Mouse (Mus musculus): ENCODE measurements at regions not wholly inside any gene's neighbourhood (a gene's known extent, or its start where the extent isn't known, plus 50 kb on each side); places are given as distances from the start of the nearest gene placed in this dataset.
A peak's percentile ranks its signal among the peaks of the same experiment; 100 is the strongest.
"Not testable (repeated sequence)": the region's sequence is repeated elsewhere in the genome, so short reads cannot be mapped to it uniquely, and the experiment has no call there.

DNA sequence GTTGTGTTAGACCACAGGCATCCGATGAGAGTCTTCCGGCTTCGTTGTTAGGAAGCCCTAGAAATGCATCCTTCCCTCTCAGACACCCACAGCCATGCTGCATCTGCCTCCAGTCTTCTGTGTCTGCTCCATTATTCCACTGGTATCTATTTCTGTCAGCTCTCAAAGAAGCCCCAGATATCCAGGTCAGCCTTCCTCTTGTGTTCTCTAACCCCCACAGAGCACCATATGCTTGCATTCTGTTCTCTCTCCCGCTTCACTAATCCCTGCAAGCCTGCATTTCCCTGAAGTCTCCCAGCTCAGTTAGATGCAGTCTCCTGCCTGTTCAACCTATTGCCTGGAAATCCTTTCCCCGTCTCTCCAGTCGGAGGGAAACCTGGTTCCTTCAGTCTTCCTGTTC, 53.6 kb upstream of the Wdfy3 start:
- no peak for DNase-seq (ENCODE audit: low spot score in 2 of 2)

DNA sequence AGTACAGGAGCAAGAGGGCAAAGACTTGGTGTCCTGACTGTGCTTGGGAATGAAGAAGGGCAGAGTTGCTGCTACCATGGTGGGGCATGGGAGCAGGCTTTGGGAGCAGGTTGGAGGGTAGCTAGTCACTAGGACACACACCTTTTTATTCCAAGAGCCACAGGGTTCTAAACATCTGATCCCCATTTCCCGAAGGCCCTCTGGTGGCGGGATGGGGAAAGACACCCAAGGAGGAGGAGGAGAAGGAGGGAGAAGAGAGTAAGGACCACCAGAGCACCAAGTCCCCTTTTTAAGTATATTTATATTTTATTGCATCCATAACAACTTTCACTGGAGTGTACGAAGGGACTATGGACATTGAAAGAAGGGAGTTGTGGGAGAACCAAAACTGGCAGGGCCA, 57.0 kb upstream of the Wdfy3 start:
- DNase-seq (ENCODE audit: low spot score in 2 of 2), result peak in 1 of 2 experiments; percentile 33

DNA sequence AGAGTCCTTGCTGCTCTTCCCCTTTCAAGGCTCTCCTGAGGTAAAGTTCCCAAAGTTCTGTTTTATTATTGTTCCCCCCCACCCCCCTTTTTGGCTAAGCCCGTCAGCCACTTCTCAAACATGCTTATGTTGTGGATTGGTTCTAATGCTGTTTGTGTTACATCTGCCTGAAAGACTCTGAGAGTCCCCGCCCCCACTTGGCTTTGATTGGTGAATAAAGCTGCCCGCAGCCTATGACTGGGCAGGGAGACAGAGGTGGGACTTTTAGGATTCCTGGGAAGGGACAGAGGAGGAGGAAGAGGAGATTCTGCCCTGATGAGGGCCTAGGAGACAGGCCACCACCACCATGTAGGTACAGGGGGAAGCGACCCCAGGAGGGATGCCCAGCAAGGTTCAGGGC, 78.3 kb upstream of the Wdfy3 start:
- DNase-seq (ENCODE audit: low spot score in 2 of 2), result no peak

DNA sequence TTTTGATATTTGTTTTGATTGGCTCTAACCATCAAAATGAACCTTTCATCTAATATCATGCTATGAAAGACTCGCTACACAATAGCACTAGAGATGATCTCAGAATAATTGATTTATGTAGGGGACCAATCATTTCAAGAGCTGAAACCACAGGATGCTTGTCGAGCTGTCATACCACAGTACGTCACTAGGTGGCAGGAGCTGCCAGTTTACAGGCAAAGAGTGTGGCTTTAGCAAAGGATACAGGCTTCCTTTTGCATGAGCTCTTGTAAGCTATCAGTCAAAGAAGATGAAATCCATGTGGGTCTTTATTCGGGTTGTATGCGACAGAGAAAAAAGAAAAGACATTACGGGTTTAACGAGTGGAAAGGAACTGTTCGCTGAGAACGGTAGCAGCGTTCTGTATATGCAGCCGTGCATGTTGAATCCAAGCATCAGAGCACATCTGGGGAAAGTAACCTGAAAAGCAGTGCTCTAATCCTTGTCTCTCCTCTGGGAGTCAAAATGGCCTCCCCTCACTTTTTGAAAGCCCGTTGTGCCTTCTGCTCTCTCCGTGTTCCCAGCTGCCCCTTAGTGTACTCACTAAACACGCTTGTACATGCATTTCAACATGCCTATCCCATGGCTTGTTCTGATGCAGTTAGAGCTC, 79.9 kb upstream of the Wdfy3 start:
- DNase-seq (ENCODE audit: low spot score in 2 of 2), result peak; percentile 77 to 91

DNA sequence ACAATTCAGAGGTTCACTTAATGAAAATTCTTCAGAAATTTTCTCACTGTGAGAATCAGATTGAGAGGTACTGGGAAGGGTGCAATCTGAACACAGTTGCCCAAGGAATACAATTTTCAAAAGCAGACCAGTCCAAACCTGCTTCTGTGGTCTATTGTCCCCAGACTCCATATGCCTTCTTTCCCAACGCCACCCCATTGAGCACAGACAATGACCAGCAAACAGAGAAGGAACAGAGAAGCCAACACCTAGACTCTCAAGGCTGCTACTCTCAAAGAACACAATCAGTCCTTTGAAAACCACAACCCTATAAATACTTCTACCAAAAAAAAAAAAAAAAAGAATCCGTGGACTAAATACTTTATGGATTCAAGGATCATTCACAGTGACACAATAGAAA, 89.9 kb upstream of the Wdfy3 start:
- no peak for DNase-seq (ENCODE audit: low spot score in 2 of 2)

DNA sequence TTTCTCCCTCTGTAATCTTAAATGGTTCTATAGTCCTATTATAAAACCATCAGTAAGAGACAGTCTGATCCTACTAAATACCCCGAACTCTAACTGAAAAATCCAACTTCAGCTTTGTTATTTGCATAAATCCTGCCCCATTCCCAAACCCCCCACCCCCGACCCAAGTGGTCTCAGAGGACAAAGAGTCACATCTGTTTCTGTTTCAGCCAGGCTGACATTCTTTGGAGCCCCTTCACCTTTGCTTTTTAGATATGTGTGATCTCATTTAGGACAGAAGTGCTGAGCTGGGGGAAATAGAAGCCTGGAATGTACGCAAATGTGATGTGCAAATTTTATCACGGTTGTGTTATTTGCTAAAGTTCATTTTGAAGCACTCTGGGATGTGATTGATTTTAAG, 98.3 kb upstream of the Wdfy3 start:
- DNase-seq (ENCODE audit: low spot score in 2 of 2), result no peak

DNA sequence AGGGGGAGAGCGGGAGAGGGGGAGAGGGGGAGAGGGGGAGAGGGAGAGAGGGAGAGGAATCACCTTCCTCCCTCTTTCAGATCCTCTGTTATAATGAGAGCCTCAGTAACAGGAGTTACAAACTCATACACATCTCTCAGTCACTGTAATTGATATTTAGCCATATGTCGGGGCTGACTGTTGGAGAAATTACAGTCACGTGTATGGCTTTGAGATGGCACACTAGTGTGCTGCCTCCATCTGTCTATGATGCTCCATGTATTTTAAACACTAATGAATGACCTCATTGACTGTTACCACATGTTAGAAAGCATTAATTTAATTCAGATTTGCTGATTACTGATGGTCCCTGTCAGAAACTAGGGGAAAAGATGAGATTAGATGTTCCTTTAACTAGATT, 102.1 kb upstream of the Wdfy3 start:
- DNase-seq (ENCODE audit: low spot score in 2 of 2), result no peak

DNA sequence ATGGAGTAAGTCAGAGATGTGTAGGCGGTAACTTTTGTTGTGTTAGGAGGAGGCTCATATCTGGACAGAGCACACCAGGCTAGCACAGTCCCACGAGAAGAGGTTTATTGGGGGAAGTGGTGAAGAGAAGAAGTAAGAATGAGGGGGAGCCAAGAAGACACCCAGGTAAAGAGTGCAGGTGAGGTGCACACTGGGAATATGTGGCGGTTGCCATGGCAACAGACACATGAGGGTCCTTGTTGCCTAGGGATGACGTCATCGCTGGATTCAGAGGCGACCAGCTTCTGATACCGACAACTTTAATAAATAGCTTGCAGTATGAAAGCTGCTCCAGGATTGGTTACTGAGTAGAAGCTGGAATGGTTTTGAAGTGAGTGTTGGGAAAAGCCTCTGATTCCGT, 110.5 kb upstream of the Wdfy3 start:
- DNase-seq (ENCODE audit: low spot score in 2 of 2), result no peak

DNA sequence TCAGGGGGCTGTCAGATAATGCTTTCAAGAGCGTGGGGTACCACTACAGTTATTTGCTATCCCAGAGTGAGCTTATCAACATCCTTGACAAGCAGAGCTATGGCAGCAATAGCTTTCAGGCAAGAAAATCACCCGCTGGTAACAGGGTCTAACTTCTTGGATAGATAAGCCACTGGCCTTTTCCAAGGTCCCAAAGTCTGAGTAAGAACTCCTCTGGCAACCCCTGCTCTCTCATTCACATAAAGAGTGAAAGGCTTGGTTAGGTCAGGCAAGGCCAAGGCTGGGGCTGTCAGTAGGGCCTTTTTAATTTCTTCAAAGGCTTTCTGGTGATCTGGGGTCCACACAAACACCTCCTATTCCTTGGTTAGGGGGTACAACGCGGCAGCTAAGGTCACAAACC, 119.2 kb upstream of the Wdfy3 start:
- not testable (repeated sequence) for DNase-seq (ENCODE audit: low spot score in 2 of 2)

DNA sequence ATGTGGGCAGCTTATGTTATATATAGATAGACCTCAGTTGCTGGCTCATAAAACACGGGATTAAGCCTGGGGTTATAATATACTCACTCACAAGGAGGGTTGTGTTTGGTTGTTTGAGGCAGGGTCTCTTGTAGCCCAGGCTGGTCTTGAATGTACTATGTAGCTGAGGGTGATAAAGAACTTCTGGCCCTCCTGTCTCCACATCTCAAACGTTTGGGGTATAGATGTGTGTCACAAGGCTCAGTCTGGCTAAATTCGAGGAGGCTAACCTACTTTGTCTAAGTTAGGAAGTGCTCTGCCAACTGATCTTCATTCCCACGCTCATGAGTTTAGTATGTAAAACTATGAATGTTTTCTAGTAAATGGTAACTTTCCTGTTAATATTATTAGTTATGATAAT, 136.7 kb upstream of the Wdfy3 start:
- no peak for DNase-seq (ENCODE audit: low spot score in 2 of 2)

DNA sequence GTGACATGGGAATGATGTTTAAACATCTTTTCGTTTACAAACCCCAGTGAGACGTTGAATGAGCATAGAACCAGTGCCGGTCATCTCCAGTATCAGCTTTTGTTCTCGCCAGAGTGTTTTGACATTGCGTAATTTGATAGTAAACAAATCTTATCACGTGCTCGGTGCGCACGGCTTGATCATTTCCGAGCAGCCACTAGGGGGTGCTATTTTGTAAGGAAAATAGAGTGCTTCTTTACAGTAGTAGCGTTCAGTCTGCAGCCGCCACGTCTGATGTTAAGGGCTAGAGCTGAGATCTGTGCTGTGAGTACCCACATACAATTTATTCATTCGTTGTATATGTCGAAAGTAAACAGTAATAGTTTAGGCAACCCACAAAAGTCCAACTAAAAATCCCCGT, 137.2 kb upstream of the Wdfy3 start:
- DNase-seq (ENCODE audit: low spot score in 2 of 2), result peak; percentile 59 to 73

DNA sequence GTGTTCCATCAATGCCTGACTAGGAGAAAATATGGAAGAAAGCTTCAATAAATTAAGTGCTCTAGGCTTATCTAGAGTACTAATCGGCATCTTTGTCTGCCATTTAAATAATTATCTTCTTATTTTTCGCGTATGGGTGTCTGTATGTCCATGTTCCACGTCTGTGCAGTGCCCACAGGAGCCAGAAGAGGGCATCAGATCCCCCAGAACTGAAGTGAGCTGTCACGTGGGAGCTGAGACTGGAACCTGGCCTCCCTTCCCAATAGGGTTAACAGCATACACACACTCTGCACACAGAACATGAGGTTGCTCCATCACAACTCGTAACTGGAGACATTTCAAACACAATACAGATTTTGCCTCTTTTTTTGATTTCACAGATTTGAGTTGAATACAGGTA, 143.4 kb upstream of the Wdfy3 start:
- peak in 1 of 2 experiments; percentile 16 for DNase-seq (ENCODE audit: low spot score in 2 of 2)

DNA sequence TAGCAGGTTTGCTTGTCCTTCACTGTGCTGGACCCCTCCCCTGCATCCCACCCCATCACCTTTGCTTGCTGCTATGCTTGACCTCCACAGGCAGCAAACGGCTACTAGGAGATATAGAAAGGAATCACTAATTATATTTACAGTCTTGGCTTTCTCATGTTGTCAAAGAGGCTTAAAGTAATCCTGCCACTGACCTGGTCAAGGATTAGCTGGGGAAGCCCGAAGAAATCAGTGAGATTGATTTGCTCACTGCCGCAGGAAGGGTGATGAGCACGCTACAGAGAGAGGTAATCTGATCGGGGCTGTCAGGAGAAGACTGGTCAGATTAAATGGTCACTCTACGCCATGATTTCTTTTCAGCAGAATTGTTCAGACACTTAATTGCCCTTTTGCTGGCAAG, 157.4 kb upstream of the Wdfy3 start:
- no peak for DNase-seq (ENCODE audit: low spot score in 2 of 2)

DNA sequence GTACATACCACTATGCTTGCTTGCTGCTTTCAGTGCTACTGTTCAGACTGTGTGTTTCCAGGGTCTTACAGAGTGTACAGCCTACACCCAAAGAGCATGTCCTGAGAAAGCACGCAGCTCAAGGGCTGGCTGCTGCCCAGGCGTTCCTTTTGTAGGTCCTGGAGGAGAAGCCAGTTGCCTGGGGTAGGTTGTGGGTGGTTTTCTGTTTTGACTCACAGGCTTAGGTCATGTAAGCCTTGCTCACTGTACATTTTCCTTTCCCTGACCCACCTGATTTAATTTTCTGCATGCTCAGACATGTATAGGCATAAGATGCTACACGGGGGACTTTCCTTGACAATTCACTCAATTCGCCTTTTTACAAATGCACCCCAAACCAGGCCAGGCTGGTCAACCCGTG, 172.9 kb upstream of the Wdfy3 start:
- no peak for DNase-seq (ENCODE audit: low spot score in 2 of 2)

DNA sequence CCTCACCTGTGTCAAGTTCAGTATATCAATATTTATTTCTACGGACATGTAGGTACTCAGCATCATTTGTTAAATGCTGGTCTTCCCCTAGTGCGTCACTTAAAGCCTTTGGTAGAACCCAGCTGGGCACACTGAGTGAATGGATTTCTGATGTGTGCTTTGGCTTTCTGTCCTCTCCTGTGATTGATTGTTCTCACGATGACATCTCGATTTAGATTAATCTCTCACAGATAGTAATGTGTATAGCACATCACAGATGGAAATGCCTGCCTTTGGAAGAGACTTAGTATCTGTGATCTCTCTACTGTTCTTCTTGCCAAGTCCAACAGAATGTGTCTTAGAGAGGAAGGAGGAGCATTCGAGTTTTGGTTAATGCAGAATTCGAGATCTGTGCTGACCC, 175.0 kb upstream of the Wdfy3 start:
- no peak for DNase-seq (ENCODE audit: low spot score in 2 of 2)

DNA sequence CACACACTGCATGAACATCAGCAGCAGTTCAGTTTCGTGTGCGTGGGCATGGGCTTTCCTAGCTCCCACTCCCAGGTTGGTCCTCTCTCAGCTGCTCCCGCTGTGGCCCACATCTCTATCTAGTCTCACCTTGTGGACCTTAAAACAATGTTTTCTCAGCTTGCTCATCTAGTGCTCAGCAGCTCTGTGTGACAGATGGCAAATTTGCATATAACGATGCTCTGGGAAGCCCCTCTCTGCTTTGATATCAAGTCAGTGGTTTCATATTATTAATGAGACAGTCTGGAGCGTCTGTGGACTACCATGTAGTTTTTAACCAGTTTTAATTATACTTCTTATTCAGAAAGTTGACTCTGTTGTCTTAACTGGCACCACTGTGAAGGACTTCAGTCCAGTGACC, 179.0 kb upstream of the Wdfy3 start:
- no peak for DNase-seq (ENCODE audit: low spot score in 2 of 2)

DNA sequence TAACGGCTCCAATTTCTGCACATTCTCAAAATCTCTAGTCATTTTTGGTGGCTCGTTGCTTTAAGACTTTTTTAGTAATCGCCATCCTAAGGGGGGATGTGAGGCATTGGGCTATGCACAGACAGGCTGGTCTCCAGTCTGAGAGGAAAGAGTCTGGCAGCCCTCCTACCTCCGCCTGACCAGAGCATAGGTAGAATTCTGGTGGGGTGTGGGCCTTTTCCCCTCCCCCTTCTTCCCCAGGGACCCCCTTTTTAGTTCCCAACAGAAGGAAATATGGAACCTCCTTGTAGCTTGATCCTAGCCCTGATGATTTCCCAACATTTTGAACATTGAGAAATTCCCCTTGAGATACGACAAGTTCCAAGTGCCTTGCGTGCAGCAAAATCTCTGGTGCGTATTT, 181.4 kb upstream of the Wdfy3 start:
- no peak for DNase-seq (ENCODE audit: low spot score in 2 of 2)

DNA sequence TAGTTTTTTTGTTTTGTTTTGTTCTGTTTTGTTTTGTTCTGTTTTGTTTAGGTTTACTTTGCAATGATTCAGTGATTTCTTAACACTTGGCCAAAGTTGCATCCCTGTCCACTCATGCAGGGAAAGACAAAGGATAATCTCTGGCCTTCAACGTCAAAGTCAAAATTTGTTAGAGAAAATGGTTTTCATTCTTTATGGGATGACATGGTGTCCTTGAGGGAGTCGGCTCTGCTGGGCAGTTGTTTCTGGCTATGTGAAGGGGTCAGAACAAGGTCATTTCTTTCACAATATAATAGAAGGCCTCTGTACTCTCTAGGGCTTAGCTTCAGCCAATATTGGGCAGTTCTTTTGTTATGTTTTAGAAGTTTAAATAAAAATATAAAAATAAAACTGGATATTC, 184.1 kb upstream of the Wdfy3 start:
- DNase-seq (ENCODE audit: low spot score in 2 of 2), result no peak

DNA sequence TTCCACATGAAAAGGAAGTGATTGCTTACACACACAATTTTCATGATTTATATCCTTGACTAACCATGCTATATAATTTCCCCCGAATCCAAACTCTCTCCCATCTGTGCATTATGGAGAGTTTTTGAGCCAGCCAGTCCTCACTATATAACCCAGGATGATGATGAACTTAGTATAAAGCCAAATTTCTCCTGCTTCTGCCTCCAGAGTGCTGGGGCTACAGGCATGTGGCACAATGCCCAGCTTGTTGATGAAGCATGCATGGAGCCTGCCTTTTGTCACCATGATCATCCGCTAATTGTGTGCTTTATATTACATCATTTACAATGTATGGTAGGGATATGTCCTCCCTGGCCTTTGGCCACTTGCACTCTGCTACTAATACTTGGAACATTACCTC, 187.4 kb upstream of the Wdfy3 start:
- DNase-seq (ENCODE audit: low spot score in 2 of 2), result no peak

DNA sequence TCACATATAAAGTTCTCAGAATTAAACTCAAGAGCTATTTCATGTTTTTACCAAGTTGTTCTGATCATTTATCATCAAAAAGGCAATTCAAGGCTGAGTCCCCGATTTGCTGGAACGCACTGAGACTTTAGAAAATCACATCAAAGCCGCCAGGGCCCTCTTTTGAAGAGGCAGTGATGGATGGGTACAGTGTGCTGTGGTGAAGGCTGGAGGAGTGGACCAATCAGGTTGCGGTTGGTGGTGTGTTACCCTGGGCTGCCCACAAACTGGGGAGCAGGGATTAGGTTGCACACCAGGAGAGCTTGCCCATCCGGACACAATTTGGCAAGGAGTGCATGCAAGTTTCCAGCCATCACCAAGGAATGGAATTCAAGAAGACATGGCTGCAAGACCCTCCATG, 191.9 kb upstream of the Wdfy3 start:
- no peak for DNase-seq (ENCODE audit: low spot score in 2 of 2)

DNA sequence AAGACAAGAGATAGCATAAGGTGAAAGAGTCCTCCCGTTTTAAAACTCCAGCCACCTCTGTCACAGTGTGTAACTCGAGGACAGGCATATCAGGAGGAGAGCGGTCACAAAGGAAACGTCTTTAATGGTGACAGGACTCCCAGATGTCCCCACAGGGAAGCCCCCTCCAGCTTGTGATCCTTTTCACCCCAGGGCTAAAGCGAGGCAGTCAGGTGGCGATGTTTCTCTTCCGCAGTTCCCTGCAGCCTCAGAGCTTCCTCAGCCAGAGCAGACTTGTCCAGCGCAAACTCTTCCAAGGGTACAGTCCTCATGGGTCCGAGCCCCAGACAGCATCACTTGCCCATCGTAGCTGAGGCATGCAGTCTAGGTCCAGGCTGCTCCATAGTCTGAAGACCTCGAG, 196.7 kb upstream of the Wdfy3 start:
- no peak for DNase-seq (ENCODE audit: low spot score in 2 of 2)

DNA sequence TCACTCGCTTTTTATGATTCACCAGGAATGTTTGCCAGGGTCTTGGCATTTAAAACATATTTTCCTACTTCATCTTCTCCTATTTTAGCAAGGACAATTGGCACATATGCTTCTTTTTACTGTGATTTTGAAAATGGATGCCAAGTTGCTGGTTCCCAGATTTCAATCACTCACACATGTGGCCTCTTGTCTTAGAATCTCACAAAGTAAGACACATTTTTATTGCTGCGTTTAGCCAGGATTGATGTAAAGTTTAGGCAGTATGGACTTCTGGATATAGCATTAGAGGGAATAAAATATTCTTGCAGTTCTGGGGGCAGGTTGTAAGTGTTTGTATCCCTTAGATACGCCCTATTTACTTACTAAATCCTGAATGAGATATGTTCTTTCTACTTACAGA, 197.4 kb upstream of the Wdfy3 start:
- no peak for DNase-seq (ENCODE audit: low spot score in 2 of 2)

DNA sequence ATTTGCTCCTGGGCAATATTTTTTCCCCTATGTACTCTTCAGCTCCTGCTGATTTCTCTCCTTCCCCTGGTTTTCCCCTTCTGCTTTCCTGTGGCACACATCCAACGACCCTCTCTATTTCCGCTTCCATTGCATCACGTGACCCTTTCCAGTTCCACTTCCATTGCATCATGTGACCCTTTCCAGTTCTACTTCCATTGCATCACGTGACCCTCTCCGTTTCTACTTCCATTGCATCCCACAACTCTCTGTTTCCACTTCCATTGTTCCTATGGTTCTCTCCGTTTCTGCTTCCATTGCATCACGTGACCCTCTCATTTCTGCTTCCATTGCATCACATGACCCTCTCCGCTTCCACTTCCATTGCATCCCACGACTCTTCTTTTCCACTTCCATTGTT, 199.5 kb upstream of the Wdfy3 start:
- no peak for DNase-seq (ENCODE audit: low spot score in 2 of 2)

DNA sequence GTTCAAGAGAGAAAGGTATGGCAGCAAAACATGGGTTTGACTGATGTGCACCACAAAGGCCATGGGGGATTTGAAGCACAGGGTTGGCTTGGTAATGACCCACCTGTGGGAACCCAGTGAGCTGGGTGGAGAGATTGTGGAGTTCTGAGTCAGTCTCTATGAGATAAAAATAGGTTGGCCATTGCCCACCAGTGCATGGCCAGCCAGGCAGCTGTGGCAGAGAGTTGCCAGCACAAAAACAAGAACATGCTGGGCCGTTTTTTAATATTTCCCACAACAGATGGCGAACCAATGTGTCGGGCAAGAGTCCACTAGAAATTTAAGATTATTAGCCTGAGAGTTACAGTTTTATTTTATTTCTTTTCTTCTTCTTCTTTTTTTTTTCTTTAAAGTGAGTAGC, 205.6 kb upstream of the Arhgap24 start:
- DNase-seq (ENCODE audit: low spot score in 2 of 2), result no peak

DNA sequence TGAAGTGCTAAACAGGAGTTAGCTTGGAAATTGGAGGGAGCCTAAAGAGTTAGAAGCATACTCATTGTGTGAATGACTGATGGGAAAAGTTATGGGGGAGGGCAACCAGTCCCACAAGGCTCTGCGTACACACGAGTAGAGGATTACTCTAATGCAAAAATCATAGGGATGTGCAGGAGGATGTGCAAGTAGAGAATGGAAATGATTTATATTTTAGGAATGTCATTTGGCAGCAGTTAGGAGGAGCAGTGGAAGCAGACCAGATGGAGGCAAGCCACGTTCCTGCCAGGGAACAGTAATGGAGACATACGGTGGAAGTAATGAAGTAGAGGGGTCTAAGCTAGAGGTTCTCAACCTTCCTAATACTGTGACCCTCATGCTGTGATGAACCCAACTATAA, 194.1 kb upstream of the Arhgap24 start:
- DNase-seq (ENCODE audit: low spot score in 2 of 2), result peak in 1 of 2 experiments; percentile 7
